Mouse (Mus musculus) hematopoietic stem cell, adult 5-6 weeks (primary cell): ENCODE results near the gene Mvd. TPM values are rescaled to one million over a fixed set of nuclear protein-coding genes. Genes with fewer than 3 reads are reported as not detected.

Source experiments
- ATAC-seq, 2 experiments: fragments of 125-278 bp in 1 of 2; replicated peaks in 1 of 2; 2 replicates each; pipeline ENCODE4 v1.8.0; 2016 to 2017; ENCODE audit warnings: inconsistent platforms in 2 of 2, mild to moderate bottlenecking in 2 of 2, moderate number of reproducible peaks in 2 of 2, low read depth in 1 of 2, moderate TSS enrichment in 1 of 2; ENCODE audit not compliant: low FRiP score in 2 of 2, poor library complexity in 2 of 2, severe bottlenecking in 2 of 2, insufficient read depth in 1 of 2, low TSS enrichment in 1 of 2
- total RNA-seq: library from RNA; stranded (forward); fragments of 172-1452, 232-1000 nt; gene quantifications from 2 replicates; pipeline ENCODE4 v1.2.3, GENCODE M21; 2017

Mvd gene
- total RNA-seq, 1 experiment from 2014 or later: 6.7 TPM

- ATAC-seq: no peak
Measured at GRCm38 (mm10) chr8:122398186-122398585, 45.0 kb downstream of the Mvd start.

GRCm38 (mm10) chr8:122395291-122395690, 47.9 kb downstream of the Mvd start:
- no peak for ATAC-seq

- no peak for ATAC-seq
Measured at GRCm38 (mm10) chr8:122393717-122394116, 49.5 kb downstream of the Mvd start.

- no peak for ATAC-seq
Measured at GRCm38 (mm10) chr8:122390758-122391157, 52.5 kb downstream of the Mvd start.

- no peak for ATAC-seq
Measured at GRCm38 (mm10) chr8:122389357-122389756, 53.9 kb downstream of the Mvd start.

Other genes starting within 250 kb of the Mvd start
- gene Zfpm1, start 161.3 kb downstream of the Mvd start, total RNA-seq: 21.8 and 70.4 TPM in 2 replicates
- not detected in 2 replicates for gene Trhr2, start 82.7 kb downstream of the Mvd start, total RNA-seq
- gene Zc3h18, start 66.8 kb downstream of the Mvd start, total RNA-seq: 71.2 and 73.6 TPM in 2 replicates
- gene Il17c, start 21.4 kb downstream of the Mvd start, total RNA-seq: not detected in 2 replicates
- gene Cyba, start 10.5 kb downstream of the Mvd start, total RNA-seq: 35.2 and 89.7 TPM in 2 replicates
- gene Snai3, start 17.3 kb upstream of the Mvd start, total RNA-seq: not detected in 2 replicates
- gene Rnf166, start 32.6 kb upstream of the Mvd start, total RNA-seq: 49.4 and 52.2 TPM in 2 replicates
- gene Ctu2, start 32.7 kb upstream of the Mvd start, total RNA-seq: 10.0 and 10.2 TPM in 2 replicates
- gene Piezo1, start 107.9 kb upstream of the Mvd start, total RNA-seq: 12.9 and 23.6 TPM in 2 replicates
- 30.8 and 33.1 TPM in 2 replicates for gene Cdt1, start 124.6 kb upstream of the Mvd start, total RNA-seq
- 80.7 and 87.1 TPM in 2 replicates for gene Aprt, start 133.5 kb upstream of the Mvd start, total RNA-seq
- 13.9 and 15.1 TPM in 2 replicates for gene Galns, start 168.0 kb upstream of the Mvd start, total RNA-seq
- gene Trappc2l, start 168.2 kb upstream of the Mvd start, total RNA-seq: 9.6 and 19.3 TPM in 2 replicates
- not detected in 2 replicates for gene Pabpn1l, start 179.3 kb upstream of the Mvd start, total RNA-seq